Mouse (Mus musculus): Measurements from ENCODE around the gene Ccdc181. TPM values are rescaled to one million over a fixed set of nuclear protein-coding genes. Genes with fewer than 3 reads are reported as not detected.
"Not testable (repeated sequence)": the region's sequence is repeated elsewhere in the genome, so short reads cannot be mapped to it uniquely, and the experiment has no call there.

Ccdc181 gene
- 112 TPM in 2 replicates for polyA plus RNA-seq (2012; rRNA removed)

- H3K4me3 ChIP-seq (ENCODE audit: control insufficient read depth, low read depth, low read length), result peak within 1 kb of the TSS; percentile 96
- no peaks in the 10 kb centered on the region for H3K27me3 ChIP-seq (ENCODE audit: control insufficient read depth, insufficient read depth, low read length)
- TF ChIP-seq CTCF (IDR thresholded peaks at IDR 0.05; ENCODE audit: control insufficient read depth, insufficient read depth, insufficient replicate concordance, low read depth, low read length) (no peak), POLR2A (IDR thresholded peaks at IDR 0.05; ENCODE audit: control insufficient read depth, low read depth, low read length) (peak; percentile 81)
- H3K36me3 ChIP-seq (ENCODE audit: control insufficient read depth, insufficient read depth, low read length), result no peaks in the 10 kb centered on the region; the same call in 1 of the 2 replicates
- peaks cover 2% of the 10 kb centered on the region for H3K4me1 ChIP-seq (ENCODE audit: control insufficient read depth, insufficient read depth, low read length)
- peak within 1 kb of the TSS; percentile 93 for H3K27ac ChIP-seq (ENCODE audit: control insufficient read depth, insufficient read depth, low read depth, low read length)
These were observed at the start of gene Ccdc181 for GRCm38 (mm10) chr1:164275455-164275954. TSS of gene Ccdc181 (plus strand) at chr1:164275585.

DNA sequence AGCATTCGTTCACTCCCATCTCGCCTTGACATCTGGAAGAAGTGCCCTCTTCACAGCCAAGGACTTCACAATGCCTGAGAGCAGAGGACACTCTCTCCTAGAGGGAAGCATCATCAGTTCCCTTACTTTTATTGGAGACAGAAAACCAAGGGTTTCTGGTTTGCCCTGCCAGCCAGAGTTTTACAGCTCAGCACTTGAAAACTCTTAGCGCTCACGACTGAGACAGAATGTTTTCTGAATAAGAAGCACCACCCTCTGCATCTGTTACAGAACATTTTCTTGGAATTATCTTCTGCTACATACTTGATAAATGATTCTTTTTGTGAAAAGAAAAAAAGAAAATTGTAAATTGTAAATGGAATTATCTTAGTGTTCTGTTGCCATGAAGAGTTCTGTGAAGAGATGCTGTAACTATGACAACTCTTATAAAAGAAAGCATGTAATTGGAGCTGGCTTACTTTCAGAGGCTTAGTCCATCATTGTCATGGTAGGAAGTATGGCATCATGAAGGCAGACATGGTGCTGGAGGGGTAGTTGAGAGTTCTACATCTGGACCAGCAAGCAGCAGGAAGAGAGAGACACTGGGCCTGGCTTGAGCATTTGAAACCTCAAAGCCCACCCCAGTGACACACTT, 43.3 kb upstream of the Ccdc181 start:
- H3K27ac ChIP-seq (ENCODE audit: control insufficient read depth, insufficient read depth, low read depth, low read length); H3K27me3 ChIP-seq (ENCODE audit: control insufficient read depth, insufficient read depth, low read length); H3K4me1 ChIP-seq (ENCODE audit: control insufficient read depth, insufficient read depth, low read length); H3K36me3 ChIP-seq (ENCODE audit: control insufficient read depth, insufficient read depth, low read length): not testable (repeated sequence)
- peak overlapping the region; percentile 54; the same call in 1 of the 2 replicates for H3K4me3 ChIP-seq (ENCODE audit: control insufficient read depth, low read depth, low read length)

- no peak overlapping the region for H3K27ac ChIP-seq (ENCODE audit: control insufficient read depth, insufficient read depth, low read depth, low read length)
- no peaks in the 10 kb centered on the region for H3K4me1 ChIP-seq (ENCODE audit: control insufficient read depth, insufficient read depth, low read length)
- no peak overlapping the region for H3K4me3 ChIP-seq (ENCODE audit: control insufficient read depth, low read depth, low read length)
- no peak for TF ChIP-seq CTCF (IDR thresholded peaks at IDR 0.05; ENCODE audit: control insufficient read depth, insufficient read depth, insufficient replicate concordance, low read depth, low read length)
- TF ChIP-seq POLR2A (IDR thresholded peaks at IDR 0.05; ENCODE audit: control insufficient read depth, low read depth, low read length), result no peak
- no peaks in the 10 kb centered on the region for H3K36me3 ChIP-seq (ENCODE audit: control insufficient read depth, insufficient read depth, low read length)
- H3K27me3 ChIP-seq (ENCODE audit: control insufficient read depth, insufficient read depth, low read length), result no peaks in the 10 kb centered on the region
These were observed 41.9 kb upstream of the Ccdc181 start for GRCm38 (mm10) chr1:164233447-164233846.

- H3K36me3 ChIP-seq (ENCODE audit: control insufficient read depth, insufficient read depth, low read length), result no peaks in the 10 kb centered on the region
- no peak overlapping the region for H3K4me3 ChIP-seq (ENCODE audit: control insufficient read depth, low read depth, low read length)
- no peak for TF ChIP-seq POLR2A (IDR thresholded peaks at IDR 0.05; ENCODE audit: control insufficient read depth, low read depth, low read length)
- H3K27ac ChIP-seq (ENCODE audit: control insufficient read depth, insufficient read depth, low read depth, low read length), result no peak overlapping the region
- H3K27me3 ChIP-seq (ENCODE audit: control insufficient read depth, insufficient read depth, low read length), result no peaks in the 10 kb centered on the region
- no peaks in the 10 kb centered on the region for H3K4me1 ChIP-seq (ENCODE audit: control insufficient read depth, insufficient read depth, low read length)
These were observed 40.3 kb upstream of the Ccdc181 start for GRCm38 (mm10) chr1:164235078-164235477.

DNA sequence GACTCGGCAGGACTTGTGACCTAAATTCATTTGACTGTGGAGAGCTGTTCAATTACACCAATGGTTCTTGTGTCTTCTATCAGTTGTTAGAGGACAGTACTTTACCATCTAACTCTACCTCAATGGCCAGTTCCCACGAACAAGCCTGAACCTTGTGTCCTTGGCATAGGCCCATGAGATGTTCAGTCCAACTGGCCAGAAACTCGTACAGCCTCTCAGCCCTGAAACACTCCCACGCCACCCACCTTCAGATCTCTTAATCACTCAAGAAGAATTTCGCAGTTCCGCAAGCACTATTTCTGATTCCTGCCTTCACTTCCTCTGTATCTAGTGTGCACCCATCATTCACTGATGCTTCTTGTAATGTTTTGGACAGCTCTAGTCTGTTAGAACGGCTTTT, 39.3 kb upstream of the Ccdc181 start:
- H3K4me3 ChIP-seq (ENCODE audit: control insufficient read depth, low read depth, low read length), result no peak overlapping the region
- no peaks in the 10 kb centered on the region for H3K27me3 ChIP-seq (ENCODE audit: control insufficient read depth, insufficient read depth, low read length)
- H3K4me1 ChIP-seq (ENCODE audit: control insufficient read depth, insufficient read depth, low read length), result no peaks in the 10 kb centered on the region
- peak overlapping the region; percentile 32; the same call in 1 of the 2 replicates for H3K27ac ChIP-seq (ENCODE audit: control insufficient read depth, insufficient read depth, low read depth, low read length)
- no peak for TF ChIP-seq CTCF (IDR thresholded peaks at IDR 0.05; ENCODE audit: control insufficient read depth, insufficient read depth, insufficient replicate concordance, low read depth, low read length)
- no peak for TF ChIP-seq POLR2A (IDR thresholded peaks at IDR 0.05; ENCODE audit: control insufficient read depth, low read depth, low read length)
- no peaks in the 10 kb centered on the region for H3K36me3 ChIP-seq (ENCODE audit: control insufficient read depth, insufficient read depth, low read length)

DNA sequence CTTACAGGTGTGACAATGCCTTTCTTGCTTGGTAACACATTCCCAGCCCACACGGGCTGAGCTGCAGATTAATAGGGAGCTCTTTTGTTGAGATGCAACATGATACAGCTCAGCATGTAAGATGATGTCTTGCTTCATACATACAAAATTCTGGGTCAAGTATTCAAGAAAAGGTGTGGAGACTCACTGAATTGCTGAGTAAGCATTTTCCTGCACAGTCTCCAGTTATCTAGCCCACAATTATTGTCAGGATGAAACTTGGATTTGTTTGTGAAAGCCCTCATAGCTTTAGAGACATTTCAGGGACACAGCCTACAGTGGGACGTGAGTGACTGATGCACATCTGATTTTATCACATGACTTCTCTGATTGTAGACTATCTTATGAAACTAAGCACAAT, 33.9 kb upstream of the Ccdc181 start:
- Histone ChIP-seq H3K4me3 (ENCODE audit: control insufficient read depth, low read depth, low read length) (no peak overlapping the region), H3K27me3 (ENCODE audit: control insufficient read depth, insufficient read depth, low read length) (no peaks in the 10 kb centered on the region), H3K27ac (ENCODE audit: control insufficient read depth, insufficient read depth, low read depth, low read length) (no peak overlapping the region), H3K36me3 (ENCODE audit: control insufficient read depth, insufficient read depth, low read length) (no peaks in the 10 kb centered on the region), H3K4me1 (ENCODE audit: control insufficient read depth, insufficient read depth, low read length) (no peaks in the 10 kb centered on the region)
- TF ChIP-seq CTCF (IDR thresholded peaks at IDR 0.05; ENCODE audit: control insufficient read depth, insufficient read depth, insufficient replicate concordance, low read depth, low read length) (no peak), POLR2A (IDR thresholded peaks at IDR 0.05; ENCODE audit: control insufficient read depth, low read depth, low read length) (no peak)

DNA sequence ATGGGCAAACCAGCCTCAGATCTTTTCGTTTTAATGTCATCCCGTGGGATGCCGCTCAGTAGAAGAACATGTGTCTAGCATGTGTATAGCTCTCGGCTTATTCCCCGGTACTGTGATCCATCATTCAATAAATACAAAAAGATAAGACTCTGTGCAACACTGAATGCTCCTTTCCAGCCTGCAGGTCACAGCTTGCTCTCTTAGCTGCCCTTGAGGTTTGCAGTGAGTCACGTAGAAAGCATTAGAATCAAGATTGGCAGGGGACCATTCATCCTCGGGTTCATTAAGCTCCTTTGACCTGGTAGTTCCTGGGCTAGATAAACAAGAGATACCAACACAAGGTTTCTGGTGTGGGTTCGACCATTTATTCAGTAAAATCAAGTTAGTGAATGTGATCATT, 32.6 kb upstream of the Ccdc181 start:
- Histone ChIP-seq H3K27me3 (ENCODE audit: control insufficient read depth, insufficient read depth, low read length) (no peaks in the 10 kb centered on the region), H3K4me3 (ENCODE audit: control insufficient read depth, low read depth, low read length) (no peak overlapping the region), H3K27ac (ENCODE audit: control insufficient read depth, insufficient read depth, low read depth, low read length) (no peak overlapping the region), H3K36me3 (ENCODE audit: control insufficient read depth, insufficient read depth, low read length) (no peaks in the 10 kb centered on the region), H3K4me1 (ENCODE audit: control insufficient read depth, insufficient read depth, low read length) (peaks cover 4% of the 10 kb centered on the region)
- TF ChIP-seq POLR2A (IDR thresholded peaks at IDR 0.05; ENCODE audit: control insufficient read depth, low read depth, low read length) (no peak), CTCF (IDR thresholded peaks at IDR 0.05; ENCODE audit: control insufficient read depth, insufficient read depth, insufficient replicate concordance, low read depth, low read length) (no peak)

GRCm38 (mm10) chr1:164247442-164247841, 27.9 kb upstream of the Ccdc181 start:
- Histone ChIP-seq H3K27ac (ENCODE audit: control insufficient read depth, insufficient read depth, low read depth, low read length) (peak overlapping the region; percentile 83), H3K27me3 (ENCODE audit: control insufficient read depth, insufficient read depth, low read length) (no peaks in the 10 kb centered on the region), H3K4me1 (ENCODE audit: control insufficient read depth, insufficient read depth, low read length) (peaks cover 12% of the 10 kb centered on the region), H3K36me3 (ENCODE audit: control insufficient read depth, insufficient read depth, low read length) (no peaks in the 10 kb centered on the region), H3K4me3 (ENCODE audit: control insufficient read depth, low read depth, low read length) (peak overlapping the region; percentile 38)
- TF ChIP-seq CTCF (IDR thresholded peaks at IDR 0.05; ENCODE audit: control insufficient read depth, insufficient read depth, insufficient replicate concordance, low read depth, low read length), result no peak
- no peak for TF ChIP-seq POLR2A (IDR thresholded peaks at IDR 0.05; ENCODE audit: control insufficient read depth, low read depth, low read length)
